Mouse (Mus musculus) cerebellum, adult 9-11 months (tissue): Measurements from ENCODE around the gene Zbtb7a.

Experiments
- DNase-seq: peaks from one replicate; pipeline ENCODE4 v3.0.0; 2022

The Zbtb7a gene

GRCm38 (mm10) chr10:81134966-81135681, at the start of gene Zbtb7a:
Zbtb7a (plus strand) TSS chr10:81135220.
- peak; percentile 75 for DNase-seq

DNA sequence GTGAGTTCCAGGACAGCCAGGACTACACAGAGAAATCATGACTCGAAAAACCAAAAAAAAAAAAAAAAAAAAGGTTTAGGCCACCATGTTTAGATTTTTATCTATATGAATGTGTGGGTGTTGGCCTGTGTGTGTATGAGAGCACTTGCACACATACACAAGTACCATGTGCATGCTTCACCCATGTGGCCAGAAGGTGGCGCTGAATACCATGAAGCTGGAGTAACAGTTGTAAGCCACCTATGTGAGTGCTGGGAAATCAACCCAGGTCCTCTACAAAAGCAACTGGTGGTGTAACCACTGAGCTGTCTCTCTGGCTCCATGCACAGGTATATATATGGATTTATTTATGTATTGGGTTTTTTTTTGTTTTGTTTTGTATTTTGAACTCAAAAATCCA, 48.0 kb upstream of the Zbtb7a start:
- DNase-seq = no peak

DNA sequence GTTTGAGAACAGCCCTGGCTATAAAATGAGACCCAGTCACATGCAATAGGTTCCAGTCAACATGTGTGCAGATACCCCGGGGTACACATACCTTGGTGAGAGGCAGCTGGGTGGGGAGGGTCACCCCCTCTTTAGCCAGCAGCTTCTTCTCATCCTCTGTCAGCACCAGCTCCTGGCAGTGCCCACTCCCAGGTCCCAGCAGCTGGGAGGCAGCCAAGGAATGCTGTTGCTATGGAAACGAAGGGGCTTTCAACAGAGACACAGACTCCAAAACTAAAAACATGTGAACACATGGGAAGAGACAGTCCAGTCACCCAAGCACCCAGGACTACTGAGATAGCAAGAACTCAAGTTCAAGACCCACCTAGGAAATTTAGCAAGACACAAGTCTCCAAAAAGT, 45.8 kb upstream of the Zbtb7a start:
- no peak for DNase-seq

DNA sequence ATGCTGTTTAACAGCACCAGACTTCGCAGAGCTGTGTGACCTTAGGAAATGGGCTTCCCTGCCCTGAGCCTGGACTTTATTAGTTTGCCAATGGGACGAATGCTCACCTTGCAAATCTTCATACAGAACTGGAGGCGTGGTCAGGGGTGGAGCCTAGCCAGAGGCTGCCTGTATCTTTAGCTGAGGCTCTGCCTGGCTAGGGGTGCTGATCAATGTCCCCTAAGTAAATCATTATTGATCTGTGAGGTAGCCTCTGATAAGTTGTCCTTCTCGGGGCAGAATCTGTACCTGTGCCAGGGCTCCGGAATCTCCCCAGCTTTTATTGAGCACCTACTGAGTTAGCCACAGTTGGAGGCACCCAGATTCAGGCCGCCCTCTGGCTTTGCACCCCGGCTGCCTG, 44.4 kb upstream of the Zbtb7a start:
- DNase-seq = no peak

GRCm38 (mm10) chr10:81092465-81093250, 42.4 kb upstream of the Zbtb7a start:
- DNase-seq = no peak

DNA sequence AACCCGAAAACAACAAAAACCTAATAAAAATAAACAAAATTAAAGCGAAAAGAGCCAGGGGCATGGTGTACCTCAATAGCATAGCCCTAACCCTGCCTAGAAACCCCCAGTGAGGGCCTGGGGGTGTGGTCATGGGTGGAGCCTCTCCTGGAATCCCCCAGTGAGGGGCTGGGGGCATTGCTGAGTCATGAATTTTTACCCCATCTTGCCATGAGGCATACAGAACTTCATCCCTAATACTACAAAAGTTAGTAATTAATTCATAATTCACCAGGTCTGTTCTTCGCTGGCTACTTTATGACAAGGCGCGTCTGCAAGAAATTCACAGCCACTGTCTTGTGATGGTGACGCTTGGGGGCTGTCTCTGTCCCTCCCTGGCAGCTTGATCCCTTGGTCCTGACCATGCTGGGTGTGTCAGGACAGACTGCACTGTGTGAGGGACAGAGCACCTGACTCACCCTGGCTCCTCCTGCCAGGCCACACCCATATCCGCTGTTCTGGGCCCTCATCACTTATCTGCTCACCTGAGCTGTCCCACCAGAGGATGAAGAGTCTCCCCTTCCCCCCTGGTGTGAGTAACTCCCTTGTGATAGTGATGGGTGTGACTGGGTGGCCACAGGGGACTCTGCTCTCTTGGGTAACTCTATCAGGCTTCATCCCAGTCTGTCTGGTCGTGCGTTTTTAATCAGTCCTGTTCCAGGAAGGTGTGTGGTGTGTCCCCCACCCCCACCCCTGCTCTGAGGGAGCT, 39.9 kb upstream of the Zbtb7a start:
- DNase-seq = no peak

GRCm38 (mm10) chr10:81105565-81106112, 29.4 kb upstream of the Zbtb7a start, which contains the start of gene Map2k2:
Map2k2 (plus strand) TSS chr10:81105915.
- DNase-seq = peak; percentile 97

DNA sequence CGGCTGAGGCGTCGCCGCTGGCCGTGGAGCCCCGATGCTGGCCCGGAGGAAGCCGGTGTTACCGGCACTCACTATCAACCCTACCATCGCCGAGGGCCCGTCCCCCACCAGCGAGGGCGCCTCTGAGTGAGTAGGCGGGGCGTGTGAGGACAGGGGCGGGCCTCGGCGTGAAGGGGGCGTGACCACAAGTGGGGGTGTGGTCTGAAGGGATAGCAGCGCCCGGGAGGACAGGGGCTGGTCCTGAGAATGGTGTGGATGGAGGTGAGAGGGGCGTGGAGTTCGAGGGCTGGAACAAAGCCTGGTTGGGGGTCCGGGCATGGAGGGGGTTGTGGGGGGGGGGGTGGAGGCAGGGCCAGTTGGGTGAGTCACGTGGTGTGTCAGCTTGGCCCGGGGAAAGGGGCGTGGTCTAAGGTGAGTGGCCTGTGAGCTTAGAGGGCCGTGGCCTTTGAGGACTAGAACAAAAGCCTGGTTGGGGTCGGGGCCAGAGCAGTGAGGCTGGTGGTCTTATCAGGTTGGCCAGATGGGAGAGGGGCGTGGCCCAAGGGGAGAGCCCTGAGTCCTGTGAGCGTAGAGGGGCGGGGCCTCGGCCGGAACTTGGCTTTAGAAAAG, 28.8 kb upstream of the Zbtb7a start:
- DNase-seq = peak; percentile 87

DNA sequence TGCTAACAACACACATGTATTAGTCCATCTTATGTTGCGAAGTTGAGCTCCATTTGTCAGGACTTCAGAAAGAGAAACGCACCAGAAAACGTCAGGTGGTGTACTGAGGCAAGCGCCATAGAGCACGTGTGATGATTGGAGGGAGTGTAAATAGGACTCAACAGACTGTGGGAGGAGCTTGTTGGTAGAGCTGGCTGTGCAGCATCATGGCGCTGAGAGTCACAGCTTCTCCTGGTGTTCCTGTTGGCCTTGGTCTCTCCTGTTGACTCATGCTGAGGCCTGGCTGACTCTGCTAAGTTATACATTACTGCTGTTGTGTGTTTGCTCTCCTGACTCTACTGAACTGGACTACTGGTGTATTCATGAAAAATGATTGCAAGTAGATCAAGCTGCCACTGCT, 22.1 kb upstream of the Zbtb7a start:
- DNase-seq = no peak

DNA sequence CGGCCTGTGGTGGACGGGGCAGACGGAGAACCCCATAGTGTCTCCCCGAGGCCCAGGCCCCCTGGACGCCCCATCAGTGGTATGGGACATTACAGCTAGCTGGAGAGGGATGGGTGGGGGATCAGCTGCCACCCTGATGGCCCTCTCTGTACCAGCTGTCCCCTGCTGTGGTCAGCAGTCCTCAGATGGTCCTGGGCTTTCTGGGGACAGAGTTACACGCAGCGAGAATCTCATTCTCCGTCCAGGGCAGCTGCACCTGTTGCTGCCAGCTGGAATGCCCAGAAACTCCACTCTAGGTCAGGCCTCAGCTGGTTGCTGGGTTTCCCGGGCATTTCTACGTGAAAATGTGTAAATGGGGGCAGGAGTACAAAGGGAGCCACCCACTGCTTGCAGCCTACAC, 15.4 kb upstream of the Zbtb7a start:
- DNase-seq = no peak

- no peak for DNase-seq
Measured at GRCm38 (mm10) chr10:81120650-81121049, 14.4 kb upstream of the Zbtb7a start.

DNA sequence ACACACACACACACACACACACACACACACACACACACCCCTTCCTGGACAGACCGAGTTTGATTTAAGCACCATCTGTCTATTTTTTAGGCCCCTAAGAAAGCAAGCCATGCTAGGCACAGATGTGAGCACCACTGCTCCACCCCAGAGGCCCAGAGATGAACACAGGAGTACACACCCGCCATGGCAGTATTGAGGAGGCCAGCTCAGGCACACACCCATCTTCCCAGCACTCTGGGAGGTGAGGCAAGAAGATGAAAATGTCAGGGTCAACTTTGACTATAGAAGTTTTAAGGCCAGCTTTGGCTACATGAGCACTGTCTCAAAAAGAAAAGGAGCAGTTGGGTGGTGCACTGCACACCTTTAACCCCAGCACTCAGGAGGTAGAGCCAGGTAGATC, 12.1 kb upstream of the Zbtb7a start:
- DNase-seq = no peak

GRCm38 (mm10) chr10:81123500-81123899, 11.5 kb upstream of the Zbtb7a start:
- DNase-seq = no peak

- DNase-seq = peak; percentile 74
Measured at GRCm38 (mm10) chr10:81134181-81134587, 836 bp upstream of the Zbtb7a start.

- DNase-seq = peak; percentile 84
Measured at GRCm38 (mm10) chr10:81135831-81136705, 1.0 kb downstream of the Zbtb7a start.

GRCm38 (mm10) chr10:81136706-81137231, 1.7 kb downstream of the Zbtb7a start:
- peak; percentile 92 for DNase-seq

GRCm38 (mm10) chr10:81137252-81138130, 2.5 kb downstream of the Zbtb7a start:
- DNase-seq = peak; percentile 100

DNA sequence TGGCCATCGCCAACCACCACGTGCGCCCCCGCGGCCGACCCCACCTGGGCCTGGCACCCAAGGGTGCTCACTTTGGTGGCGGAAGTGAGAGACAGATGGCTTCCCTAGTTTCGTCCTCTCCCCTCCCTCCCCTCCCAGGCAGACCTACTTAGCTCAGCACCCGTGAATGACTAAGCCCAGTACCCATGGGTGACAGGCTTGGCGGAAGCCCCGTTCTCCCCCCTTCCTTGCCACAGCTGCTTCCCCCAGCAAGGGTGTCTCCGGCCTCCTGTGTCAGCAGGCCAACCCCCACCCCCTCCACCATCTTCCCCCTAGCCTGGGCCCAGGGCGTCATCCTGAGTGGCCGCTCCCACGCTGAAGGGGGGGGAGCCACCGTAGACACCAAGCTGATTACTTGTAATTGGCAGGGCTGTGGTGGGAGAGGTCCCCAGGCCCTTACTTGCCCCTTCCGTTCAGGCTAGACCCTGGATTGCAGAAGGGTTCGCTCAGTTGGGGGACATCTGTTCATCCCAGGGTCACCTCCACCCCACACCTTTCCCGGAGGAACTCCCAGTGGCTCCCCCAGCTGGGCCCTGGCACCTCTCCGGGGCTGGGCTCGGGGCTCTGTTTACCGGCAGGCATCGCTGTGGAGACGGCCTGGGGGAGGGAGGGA, 3.2 kb downstream of the Zbtb7a start:
- peak; percentile 84 for DNase-seq

DNA sequence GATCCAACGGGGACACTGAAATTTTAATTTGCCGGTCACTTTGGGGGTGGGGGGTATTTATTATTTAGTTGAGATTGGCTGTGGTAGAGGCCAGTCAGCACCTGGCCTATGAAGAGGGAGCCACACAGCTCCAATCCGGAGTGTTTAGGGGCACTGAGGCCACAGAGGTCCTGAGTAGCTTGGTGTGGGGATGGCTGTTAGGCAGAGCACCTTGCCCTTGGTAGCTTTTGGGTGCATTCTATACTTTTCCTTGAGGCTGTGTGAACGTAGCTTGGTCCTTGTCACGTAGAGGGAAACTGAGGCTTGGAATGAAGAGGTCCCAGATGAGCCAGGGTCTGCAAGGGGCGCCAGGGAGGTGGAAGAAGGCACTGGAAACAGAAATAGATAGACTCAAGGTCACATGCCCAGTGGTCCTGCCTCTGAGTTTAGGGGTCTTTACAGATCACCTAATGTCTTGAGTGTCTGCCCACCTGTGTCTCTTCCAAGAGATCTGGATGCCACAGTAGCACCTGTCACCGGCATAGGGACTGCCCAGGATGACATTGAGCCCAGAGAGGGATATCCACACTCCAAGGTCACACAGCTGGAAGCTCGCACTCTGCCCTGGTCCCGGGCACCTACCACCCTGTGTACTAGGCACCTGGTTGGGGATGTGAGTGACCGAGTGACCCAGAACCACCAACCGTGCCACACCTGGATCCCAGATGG, 4.0 kb downstream of the Zbtb7a start:
- DNase-seq = peak; percentile 70
